Mouse (Mus musculus) megakaryocyte progenitor cell, adult 5-6 weeks (primary cell): Measurements from ENCODE around the gene Tmem135. TPM values are rescaled to one million over a fixed set of nuclear protein-coding genes. Genes with fewer than 3 reads are reported as not detected.

Experiments used
- ATAC-seq: replicated peaks from 2 replicates; pipeline ENCODE4 v1.8.0; 2016; ENCODE audit warnings: mild to moderate bottlenecking, moderate TSS enrichment, inconsistent platforms; ENCODE audit not compliant: poor library complexity
- total RNA-seq, 2 experiments: library from RNA; stranded (forward) in 1 of 2; stranded (reverse) in 1 of 2; fragments of 157-497, 149-512 nt in 1 of 2; fragments of 200-1000 nt in 1 of 2; gene quantifications; 2 replicates each; pipeline versions ENCODE4 v1.2.3 to v1.2.4; 2015 to 2017

Tmem135 gene
- total RNA-seq, 2 experiments from 2014 or later = 22.0 to 28.9 TPM

DNA sequence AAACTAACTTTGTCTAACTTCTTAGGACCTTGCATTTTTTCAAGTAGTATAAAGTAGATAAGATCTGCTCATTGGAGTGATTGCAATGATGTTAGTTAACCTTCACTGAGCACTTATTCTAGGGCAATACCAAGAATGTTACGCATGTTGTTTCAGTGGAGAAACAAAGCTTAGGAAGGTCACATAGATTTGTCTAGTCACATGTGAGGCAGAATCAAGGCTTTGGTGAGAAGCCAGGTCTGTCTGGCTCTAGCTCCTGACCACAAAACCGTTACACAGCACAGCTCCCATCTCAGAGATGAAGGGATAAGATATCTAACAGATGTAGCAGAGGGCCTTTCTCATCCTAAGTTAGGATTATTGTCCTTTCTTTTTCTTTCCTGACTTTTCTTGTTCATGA, 13.4 kb downstream of the Tmem135 start:
- ATAC-seq = no peak

DNA sequence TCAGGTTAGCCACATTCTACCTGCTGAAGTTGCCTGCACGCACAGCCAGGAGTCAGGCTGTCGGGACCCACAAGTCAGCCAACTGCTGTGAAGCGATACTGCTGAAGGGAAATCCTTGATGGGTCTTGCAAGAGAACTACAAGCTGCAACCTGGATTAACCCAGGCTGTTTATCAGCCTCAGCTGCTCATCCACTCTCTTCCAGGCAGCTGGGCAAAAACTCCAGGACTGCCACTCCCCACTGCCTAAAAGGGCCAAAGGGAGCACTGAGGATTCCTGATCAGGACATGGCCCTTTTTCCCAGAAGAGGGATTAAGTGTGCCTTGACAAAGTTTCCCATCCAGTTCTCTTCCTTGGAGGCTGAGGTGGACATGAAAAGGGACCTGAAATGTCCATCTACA, 15.0 kb downstream of the Tmem135 start:
- ATAC-seq = no peak

DNA sequence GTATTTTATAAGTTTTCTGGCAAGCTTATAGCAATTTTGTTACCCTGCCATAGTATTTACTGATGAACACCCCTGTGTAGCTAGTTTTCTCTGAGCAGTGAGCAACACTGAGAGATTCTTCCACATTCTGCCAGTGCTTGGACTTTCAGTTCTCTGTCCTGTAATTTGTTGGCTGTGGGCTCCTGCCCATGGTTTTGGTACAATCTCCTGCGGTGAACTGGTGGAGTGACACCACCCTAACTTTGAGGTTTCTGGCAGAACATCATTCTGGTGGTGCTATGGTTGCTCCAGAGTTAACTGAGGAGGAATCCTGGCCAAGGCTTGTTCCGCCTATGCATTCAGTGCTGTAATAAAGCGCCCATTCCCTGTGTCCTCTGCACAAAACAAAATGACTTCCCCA, 21.1 kb downstream of the Tmem135 start:
- ATAC-seq = peak; percentile 64

DNA sequence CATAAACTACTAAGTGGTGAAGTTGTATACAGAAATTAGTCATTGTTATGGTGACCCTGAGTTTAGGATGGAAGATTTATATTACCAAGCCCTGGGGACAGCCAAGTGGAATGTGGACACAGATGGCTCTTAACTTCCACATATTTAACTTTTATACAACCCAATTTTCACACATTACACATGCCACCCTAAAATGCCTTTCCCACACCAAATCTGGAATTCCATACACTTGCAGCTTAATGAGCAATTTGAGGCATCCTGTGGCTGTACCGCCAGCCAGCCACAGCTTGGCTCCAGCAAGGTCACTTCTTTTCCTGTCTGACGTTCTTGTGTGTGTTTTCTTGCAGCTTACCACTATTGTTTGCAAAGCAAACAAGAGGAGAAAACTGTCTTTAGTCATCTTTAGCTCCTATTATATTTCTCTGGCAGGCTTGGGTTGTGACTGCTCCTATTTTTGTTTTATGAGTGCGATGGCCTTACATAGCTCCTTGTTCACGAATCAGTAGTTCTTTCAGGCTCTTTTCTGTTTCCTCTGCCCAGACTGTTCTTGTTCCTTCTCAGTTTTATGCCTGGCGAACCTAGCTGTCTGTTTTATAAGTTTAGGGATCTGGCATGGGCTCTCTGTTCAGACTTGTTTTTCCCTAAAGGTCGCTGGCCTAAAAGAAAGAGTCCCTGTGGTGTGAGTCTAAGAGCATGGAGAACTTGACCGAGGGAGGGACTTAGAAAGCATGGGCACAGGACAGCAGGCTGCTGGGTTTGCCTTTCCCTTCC, 22.9 kb downstream of the Tmem135 start:
- no peak for ATAC-seq

DNA sequence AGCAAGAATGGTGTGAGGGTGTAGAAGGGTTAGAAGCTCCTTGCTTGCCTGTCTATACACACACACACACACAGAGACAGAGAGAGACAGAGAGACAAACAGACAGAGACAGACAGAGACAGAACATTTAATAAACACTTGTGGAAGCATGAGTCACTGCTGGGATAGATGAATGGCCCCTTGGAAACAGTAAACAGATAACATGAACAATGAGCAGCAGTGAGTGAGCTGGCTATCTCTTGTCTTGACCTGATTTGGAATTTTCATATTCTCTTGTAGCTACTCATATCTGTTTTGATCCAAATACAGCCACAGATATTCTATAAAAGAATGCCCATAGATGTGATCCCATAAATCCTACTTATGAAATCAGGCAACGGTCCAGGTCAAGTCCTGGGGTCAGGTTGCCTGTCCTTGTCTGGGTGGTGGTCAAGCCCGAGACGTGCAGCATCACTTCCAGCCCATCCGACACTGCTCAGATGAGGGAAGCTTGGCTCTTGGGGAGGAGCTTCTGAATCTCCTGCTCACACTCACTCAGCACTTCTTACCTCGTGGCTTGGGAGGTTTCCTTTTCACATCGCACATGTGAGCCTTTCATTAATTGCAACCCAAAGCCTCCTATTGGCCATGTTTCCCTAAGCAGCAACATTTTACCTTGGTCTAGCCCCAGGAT, 32.3 kb downstream of the Tmem135 start:
- no peak for ATAC-seq

DNA sequence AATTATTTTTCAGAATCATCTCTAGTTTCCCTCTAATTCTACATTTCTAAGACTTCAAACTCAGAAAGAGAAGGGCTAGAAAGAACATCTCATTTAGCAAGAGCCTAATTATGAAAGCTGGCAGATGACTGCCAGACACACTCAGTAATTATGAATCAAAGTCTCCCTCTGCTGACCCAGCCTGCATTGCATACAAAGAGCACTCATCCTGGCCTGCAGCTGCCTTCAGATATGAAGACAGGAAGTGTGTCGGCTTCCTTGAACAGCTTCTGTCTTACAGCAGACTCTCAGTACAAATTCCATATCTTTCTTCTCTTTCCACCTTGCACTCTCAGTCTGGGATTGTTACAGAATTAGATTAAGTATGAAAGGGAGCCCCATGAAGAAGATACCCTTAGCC, 33.1 kb downstream of the Tmem135 start:
- ATAC-seq = peak; percentile 92

DNA sequence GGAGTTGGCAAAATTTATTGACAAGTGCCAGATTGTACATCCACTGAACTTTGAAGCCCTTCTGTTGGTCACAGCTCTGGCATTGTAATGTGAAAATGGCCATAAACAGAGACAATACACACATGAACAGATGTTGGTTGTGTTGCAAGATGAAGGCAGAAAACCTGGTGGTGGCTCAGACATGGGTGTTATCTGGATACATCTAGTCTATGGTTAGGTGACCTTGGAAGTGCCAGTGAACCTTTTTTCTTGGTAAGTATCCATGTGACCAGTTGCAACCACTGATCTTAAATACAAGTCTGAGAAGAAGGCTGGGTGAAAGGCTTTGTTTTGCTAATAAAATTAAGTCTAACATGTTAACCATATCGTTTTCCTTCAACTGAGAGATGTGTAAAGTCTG, 33.9 kb downstream of the Tmem135 start:
- ATAC-seq = no peak

DNA sequence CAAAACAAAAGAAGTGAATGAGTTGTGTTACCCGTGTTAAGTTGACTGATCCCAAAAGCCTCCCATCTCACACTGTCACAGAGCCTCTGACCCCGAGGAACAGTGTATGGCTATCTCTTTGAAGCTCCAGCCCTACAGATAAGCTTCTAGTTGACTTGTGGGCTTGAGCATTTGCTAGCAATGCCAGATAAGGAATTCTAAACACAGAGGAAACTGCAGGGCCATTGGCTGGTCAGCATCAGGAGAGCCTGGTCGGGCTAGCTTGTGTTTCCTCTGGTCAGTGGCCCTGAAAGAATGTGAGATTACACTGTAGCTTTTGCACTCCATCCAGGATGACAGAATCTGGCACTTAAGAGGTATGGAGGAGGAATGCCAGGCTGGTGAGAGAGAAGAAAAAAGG, 36.4 kb downstream of the Tmem135 start:
- ATAC-seq = peak; percentile 42; the same call in 1 of the 2 replicates

DNA sequence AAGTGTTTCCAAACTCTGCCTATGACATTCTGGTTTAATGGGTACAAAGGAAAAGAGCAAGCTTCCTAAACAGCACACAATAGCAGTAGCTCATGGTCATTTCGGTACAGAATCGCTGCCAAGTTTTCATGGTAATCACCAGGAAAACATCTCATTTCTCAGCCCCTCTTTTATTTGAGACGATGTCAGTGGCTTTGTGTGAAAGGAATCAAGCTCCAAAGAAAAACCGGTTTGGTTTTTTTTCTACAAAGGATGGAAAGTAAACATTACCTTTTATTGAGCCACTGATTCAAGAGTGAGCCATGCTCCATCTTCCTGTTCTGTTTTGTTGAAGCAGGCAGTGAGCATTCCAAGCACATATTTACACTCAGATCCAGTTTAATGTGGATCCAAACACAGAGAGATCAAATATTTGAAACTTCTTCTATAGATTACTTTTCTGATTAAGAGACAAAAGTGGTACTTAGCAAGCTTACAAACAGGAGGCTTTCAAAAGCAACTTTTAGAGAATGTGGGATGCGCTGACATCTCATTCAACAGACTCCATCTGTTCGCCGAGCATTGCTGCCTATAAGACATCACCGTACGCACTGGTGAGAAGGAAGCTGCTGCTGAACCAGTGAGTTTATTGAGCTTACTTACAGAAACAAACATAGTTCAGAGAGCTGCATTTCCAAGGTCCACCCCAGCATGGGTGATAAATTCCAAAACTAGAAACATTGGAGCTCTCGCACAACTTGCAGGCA, 38.7 kb downstream of the Tmem135 start:
- no peak for ATAC-seq

DNA sequence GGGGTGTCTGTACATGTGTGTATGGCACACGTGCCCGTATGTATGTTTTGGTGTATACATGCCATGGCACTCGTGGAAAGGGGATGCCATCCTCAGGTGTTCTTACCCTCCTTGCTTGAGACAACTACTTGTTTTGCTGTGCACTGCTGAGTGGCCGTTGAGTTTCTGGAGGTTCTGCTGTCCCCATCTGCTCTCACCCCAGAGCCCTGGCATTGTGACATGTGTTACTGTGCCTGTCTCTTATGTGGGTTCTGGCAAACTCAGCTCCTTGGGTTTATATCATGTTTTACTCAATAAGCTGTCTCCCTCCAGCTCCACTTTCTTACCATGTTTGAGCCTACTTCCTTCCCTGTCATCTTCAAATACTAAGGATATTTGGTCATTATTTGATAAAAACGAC, 40.0 kb downstream of the Tmem135 start:
- no peak for ATAC-seq

DNA sequence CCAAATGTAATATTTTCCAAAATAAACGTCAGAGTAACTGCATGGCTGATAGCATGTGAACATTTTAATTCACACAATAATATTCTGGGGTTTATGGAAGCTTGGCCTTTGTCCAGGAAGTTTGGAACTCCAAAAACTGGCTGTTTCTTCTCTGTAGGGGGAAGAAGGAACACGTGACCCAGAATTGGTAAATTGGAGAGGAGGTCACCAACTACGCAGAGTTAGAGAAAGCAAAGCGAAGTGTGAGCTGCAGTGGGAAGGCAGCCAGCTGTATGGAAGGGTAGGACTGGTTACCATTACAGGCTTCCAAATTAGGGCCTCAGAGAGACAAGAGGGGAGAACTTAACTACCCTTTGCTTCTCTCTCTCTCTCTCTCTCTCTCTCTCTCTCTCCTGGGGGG, 47.7 kb downstream of the Tmem135 start:
- no peak for ATAC-seq

DNA sequence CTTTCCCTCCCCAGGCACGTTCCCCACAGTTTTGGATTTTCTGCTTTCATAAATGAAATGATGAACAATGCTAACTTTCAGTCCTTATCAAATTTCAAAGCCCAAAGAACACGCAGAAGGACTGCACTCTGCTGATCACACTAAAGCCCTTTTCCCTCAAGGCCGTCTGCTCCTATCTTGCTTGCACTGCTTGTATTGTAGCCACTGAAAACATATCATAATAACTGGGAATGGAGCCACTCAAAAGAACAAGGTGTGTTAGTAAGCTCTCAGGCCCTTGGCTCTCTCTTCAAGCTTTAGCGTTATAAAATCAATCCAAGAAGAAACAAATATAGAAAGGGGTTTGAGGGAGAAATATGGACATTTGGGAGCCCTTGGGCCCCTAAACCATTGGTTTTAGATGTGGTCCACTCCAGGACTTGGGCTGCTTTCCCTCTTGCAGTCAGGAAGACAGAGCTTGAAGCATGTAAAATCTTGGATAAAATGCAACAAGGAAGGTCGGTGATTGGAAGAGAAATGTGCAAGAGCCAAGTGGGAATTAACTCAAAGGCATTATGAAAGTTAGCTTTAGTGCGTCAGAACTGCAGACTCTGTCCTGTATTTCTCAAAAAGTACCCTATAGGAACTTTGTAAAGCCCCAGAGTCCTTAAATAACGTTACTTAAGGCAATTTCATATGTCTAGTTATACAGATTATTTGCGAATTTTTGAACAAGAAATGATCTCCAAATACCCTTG, 48.3 kb downstream of the Tmem135 start:
- ATAC-seq = no peak

DNA sequence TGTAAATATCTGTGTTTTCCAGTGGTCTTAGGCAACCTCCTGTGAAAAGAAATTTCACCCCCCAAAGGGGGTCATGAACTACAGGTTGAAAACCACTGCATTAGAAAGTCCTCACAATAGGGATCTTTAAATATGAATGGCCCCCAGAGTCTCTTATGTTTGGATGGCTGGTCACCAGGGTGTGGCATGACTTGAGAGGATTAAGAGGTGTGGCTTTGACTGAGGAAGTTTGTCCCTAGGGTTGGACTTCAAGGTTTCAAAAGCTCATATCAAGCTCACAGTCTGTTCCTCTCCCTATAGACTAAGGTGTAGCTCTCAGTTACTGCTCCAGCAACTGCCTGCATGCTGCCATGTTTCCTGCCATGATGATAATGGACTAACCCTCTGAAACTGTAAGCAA, 62.0 kb downstream of the Tmem135 start:
- peak; percentile 42 for ATAC-seq

DNA sequence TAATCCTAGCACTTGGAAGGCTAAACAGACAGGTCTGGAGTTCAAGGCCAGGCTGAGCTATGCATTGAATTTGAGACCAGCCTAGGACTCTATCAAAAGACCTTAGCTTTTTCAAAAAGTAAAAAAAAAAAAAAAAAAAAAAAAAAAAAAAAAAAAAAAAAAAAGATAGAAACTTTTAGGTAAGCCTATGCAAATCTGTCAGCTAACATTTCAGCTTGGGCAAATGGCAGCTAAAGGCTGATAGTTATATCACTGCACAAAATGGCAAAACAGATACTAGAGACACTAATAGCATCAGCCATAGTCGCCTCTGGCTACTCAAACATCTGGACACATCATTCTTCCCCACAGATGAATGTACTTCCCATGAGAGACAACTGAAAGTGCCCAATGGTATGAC, 64.2 kb downstream of the Tmem135 start:
- ATAC-seq = no peak

DNA sequence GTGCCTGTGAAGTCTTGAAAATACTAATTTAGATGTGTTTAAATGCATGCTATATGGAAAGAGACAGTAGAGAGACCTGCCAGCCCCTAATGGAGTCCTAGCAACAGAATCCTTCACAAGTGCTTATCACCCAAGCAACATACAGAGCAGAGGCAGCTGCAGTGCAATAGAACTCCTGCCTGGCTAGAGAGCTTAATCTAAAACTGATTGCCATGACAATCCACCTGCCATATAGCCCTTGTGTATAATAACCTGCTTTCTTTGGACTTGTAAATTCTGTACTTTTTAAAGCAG, 64.9 kb downstream of the Tmem135 start:
- peak; percentile 51 for ATAC-seq

DNA sequence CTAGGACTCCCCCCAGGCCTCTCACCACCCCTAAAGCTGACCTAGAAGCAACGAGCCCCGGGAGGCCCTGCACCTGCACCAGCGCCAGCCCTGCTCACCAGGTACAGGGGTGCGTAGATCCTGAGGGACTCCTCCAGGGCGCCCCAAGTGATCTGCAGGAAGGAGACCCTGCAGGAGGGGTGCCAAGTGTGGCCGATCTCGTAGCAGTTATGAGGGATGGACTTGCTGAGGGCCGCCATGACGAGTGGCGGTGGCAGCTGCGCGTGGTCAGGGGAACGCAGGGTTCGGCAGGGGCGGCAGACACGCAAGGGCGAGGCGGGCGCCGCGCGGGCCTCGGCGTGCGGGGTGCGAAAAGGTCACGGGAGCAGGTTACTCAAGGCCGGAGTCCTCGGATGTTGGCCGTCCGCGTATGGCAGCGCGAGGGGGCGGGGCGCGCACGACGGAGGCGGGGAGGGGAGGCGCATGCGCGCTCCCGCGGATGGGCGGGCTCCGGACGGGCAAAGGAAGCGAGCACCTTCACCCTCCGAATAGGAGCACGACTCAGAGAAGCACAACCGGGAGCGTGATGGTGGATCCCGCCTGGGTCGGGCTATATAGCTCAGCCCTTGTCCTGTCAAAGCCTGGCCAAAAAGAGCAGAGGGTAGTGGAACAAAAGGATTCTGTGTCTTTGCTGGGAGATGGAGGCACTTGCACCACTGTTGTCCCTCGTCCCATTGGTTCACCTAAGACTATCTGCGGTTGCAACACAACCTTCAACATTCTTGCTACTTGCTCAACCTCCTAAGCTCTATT, 65.5 kb downstream of the Tmem135 start:
- peak; percentile 75 for ATAC-seq

DNA sequence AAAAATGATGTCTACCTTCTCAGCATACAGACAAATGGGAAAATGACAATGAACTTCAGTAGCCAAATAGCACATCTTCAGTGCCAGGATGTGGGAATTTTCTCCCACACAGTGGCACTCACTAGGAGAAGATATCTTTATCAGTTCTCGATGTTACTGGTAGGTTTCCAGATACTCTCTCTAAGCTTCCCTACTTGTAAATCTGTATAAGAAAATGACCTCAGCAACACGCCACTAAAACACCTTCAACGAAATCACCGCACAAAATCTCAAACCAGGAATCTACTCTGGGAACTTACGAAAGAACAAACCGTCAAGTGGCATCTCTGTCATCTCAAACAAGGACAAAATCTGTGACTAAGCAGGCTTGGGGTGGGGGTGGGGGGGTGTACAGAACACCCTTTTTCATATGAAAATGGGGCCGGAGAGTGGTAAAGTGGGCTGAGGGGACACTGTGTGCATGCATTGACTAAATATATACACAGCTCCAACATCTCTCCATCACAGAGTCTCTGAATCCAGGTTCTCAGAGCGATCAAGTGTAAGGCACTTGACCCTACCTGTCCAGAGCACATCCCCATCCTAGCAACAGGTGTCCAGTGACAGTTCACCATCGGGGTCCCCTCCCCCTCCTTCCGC, 66.2 kb downstream of the Tmem135 start:
- no peak for ATAC-seq

DNA sequence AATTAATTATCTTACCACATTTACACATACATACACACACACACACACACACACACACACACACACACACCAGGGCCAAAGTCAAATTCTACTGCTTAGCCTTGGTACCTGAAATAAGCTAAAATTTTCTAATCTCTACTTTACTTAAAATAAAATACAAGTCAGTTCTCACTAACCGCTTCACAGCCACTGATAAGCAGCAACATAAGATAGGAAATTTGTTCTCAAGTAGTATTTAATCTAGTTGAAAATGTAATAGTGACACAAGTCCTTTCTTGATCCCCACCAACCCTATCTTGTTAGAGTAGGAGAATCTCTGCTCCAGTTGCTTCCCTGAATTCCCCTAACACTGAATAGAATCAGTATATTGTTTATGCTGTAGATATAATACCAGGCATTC, 67.6 kb downstream of the Tmem135 start:
- no peak for ATAC-seq

DNA sequence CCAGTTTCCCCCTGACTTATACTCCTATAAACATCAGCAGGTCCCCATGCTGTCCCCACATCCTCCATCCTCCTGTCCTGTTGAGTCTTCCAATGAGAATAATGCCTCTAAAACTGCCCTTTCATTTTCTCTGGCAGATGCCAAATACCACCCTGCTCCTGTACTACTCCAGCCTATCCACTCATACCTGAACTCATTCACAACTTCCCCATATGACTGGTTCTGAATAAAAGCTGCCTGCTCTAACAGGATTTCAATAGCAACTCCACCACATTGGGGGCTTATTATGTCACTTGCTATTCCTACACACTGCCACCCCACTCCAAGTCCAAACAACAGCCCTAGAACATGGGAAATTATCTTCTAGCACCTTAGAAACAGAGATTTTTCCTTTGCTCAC, 68.7 kb downstream of the Tmem135 start:
- ATAC-seq = no peak

DNA sequence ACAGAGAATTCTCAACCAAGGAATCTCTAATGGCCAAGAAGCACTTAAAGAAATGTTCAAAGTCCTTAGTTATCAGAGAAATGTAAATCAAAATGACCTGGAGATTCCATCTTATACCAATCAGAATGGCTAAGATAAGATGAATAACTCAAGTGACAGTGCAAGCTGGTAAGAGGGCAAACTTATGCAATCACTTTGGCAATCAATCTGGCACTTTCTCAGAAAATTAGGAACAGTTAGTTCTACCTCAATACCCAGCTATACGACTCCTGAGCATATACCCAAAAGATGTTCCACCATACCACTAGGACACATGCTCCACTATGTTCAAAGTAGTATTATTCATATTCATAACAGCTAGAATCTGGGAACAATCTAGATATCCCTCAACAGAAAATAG, 74.1 kb downstream of the Tmem135 start:
- ATAC-seq = no peak
